Mouse (Mus musculus) layer of hippocampus, postnatal 10 days (tissue): ENCODE data around the gene Spn. TPM values are rescaled to one million over a fixed set of nuclear protein-coding genes. Genes with fewer than 3 reads are reported as not detected.
"Not testable (repeated sequence)": the region's sequence is repeated elsewhere in the genome, so short reads cannot be mapped to it uniquely, and the experiment has no call there.

ENCODE experiments used
- DNase-seq, 2 experiments: peaks; one replicate each; pipeline ENCODE4 v3.0.0; 2021; ENCODE audit warnings: low spot score in 2 of 2
- long read RNA-seq: library from polyadenylated mRNA; stranded (forward); transcript quantifications from one replicate; pipeline ENCODE4 v2.0.0, GENCODE M21; 2023
- total RNA-seq, 2 experiments: library from RNA; stranded (reverse); gene quantifications; 2 replicates each; pipeline ENCODE4 v1.2.3; 2021

The Spn gene
- total RNA-seq = under 1 TPM; 0.33 to 0.55 TPM
- long read RNA-seq = 0 reads

GRCm38 (mm10) chr7:127137262-127138017 is at the start of gene Spn:
TSS of gene Spn (minus strand) at chr7:127137823.
- DNase-seq = no peak

- DNase-seq = no peak
Measured at GRCm38 (mm10) chr7:127187351-127187750, 49.7 kb upstream of the Spn start.

- no peak for DNase-seq
Measured at GRCm38 (mm10) chr7:127185601-127186000, 48.0 kb upstream of the Spn start.

- no peak for DNase-seq
Measured at GRCm38 (mm10) chr7:127184720-127185119, 47.1 kb upstream of the Spn start.

- no peak for DNase-seq
Measured at GRCm38 (mm10) chr7:127183828-127184227, 46.2 kb upstream of the Spn start.

GRCm38 (mm10) chr7:127183345-127183744 is 45.7 kb upstream of the Spn start:
- DNase-seq = no peak

GRCm38 (mm10) chr7:127181724-127182123 is 44.1 kb upstream of the Spn start:
- not testable (repeated sequence) for DNase-seq

GRCm38 (mm10) chr7:127180783-127181182 is 43.2 kb upstream of the Spn start:
- DNase-seq = no peak

- no peak for DNase-seq
Measured at GRCm38 (mm10) chr7:127176937-127177336, 39.3 kb upstream of the Spn start.

GRCm38 (mm10) chr7:127166501-127166900 is 28.9 kb upstream of the Spn start:
- no peak for DNase-seq

- DNase-seq = no peak
Measured at GRCm38 (mm10) chr7:127165607-127166493, 28.2 kb upstream of the Spn start.

- no peak for DNase-seq
Measured at GRCm38 (mm10) chr7:127164002-127164401, 26.4 kb upstream of the Spn start.

- no peak for DNase-seq
Measured at GRCm38 (mm10) chr7:127162546-127162945, 24.9 kb upstream of the Spn start.

GRCm38 (mm10) chr7:127157548-127157947 is 19.9 kb upstream of the Spn start:
- no peak for DNase-seq

- DNase-seq = no peak
Measured at GRCm38 (mm10) chr7:127153477-127153876, 15.9 kb upstream of the Spn start.

- no peak for DNase-seq
Measured at GRCm38 (mm10) chr7:127152464-127152863, 14.8 kb upstream of the Spn start.

- no peak for DNase-seq
Measured at GRCm38 (mm10) chr7:127147901-127148300, 10.3 kb upstream of the Spn start.

GRCm38 (mm10) chr7:127146267-127146603 is 8.6 kb upstream of the Spn start:
- no peak for DNase-seq

GRCm38 (mm10) chr7:127145387-127146266 is 8.0 kb upstream of the Spn start:
- DNase-seq = no peak

GRCm38 (mm10) chr7:127144412-127144811 is 6.8 kb upstream of the Spn start:
- no peak for DNase-seq

GRCm38 (mm10) chr7:127142666-127143065 is 5.0 kb upstream of the Spn start:
- no peak for DNase-seq
